Mouse (Mus musculus) urinary bladder, adult 18-20 months (tissue): ENCODE data around the gene Ppp1r36.
"Not testable (repeated sequence)": the region's sequence is repeated elsewhere in the genome, so short reads cannot be mapped to it uniquely, and the experiment has no call there.

Experiments used
- DNase-seq, 2 experiments: peaks; one replicate each; pipeline ENCODE4 v3.0.0; 2022; ENCODE audit warnings: low spot score in 2 of 2, mixed read lengths in 2 of 2

Ppp1r36 gene

DNA sequence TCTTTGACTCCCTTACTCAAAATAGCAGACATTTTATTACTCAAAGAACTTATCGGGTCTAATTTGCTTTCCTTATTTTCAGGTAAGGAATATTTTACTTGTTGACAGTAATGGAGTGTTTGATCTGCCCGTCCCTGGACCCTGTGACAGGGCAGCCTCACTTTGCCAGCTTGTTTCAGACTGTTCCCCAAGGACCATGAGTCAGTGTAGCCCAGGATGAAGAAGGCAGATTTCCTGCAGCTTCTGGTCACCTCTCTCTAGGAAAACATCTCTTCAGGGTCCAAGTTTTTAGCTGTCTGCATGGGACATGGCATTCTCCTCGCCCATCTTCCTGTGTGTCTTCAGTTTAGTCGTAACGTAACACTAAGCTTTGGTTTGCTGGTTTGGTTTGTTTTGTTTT lies 20.1 kb upstream of the Ppp1r36 start:
- DNase-seq, result no peak

DNA sequence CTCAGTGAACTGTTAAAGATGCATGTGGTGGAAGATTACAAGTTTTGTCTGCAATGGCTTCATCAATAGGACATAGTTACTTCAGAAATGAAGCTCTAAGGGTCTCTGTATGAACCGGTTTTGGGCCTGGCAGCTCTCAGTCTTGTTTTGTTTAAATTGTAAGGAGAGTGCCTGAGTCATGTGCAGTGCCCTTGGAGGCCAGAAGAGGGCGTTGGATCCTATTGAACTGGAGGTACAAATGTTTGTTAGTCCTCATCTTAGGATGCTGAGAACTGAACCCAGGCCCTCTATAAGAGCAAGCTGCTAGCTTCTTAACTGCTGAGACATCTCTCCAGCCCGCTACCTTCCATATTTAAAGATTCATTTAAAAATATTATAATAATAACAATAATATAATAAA lies 15.7 kb upstream of the Ppp1r36 start:
- DNase-seq, result no peak

DNA sequence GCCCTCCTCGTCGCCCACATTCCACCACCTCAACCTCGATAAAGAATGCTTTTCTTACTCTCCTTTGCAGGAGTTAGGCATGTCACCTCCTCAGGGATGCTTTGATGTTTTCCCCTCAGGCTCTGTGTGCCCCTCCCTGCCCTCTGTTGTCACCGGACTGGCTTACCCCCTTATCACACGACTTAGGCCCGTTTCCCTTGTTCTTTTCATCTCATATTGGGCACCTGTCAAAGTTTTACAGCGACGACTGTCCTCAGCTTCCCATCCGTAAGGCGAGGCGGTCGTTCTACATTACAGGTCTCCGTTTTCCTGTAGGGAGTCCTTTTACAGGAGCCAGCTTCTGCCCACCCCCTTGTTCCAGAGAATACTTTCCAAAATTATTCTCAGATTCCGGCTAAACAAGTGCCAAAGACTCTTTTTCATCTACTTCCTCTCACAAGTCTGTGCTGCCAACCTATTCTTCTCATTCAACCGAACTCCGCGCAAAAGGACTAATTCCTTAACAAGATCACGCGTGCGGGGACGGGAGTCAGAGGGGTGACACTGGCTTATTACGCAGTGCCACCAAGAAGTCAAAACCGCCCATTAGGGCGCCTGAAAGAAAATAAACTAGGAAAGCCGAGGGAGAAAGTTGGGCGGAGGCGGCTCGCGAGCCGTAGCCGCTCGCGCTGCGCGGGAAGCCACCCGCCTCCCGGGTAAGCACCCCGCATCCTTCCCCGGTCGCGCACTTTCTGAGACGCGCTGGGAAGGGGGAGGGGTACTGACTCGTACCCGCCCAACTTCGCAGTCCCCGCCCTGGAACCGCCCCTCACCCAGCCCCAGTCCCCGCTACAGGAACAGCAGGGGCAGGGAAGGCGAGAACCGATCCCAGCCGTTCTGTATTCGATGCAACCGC lies 14.1 kb upstream of the Ppp1r36 start:
- DNase-seq, result no peak

DNA sequence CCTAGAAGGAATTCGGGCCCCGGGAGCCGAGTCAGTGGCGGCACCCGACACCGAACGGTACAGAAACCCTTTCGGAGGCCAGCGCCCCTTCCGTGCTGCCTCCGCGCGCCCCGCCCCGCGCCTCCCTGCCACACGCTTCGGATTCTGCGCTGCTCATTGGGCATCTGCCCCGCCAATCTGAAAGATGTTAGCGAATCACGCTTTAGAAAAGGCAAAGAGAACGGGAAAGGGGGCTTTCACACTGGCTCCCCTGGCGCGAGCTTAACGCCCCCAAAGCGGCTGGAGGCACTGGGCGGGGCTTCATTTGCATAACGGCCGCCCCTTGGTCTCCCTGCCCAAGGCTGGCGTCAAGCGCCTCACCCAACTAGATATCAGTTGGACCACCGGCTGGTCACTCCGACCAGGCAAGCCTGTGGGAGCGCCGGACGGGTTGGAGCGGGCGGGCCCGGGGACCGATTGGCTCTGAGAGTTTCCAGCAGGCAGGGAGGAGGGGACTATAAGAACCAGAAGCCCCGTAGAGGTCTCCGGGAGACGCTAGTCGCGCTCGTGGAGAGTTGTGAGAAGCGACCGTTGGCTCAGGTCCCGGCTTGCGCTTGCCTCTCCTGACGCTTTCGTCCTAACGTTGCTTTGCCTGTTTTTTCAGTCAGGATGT lies 13.3 kb upstream of the Ppp1r36 start, which contains the start of gene Hspa2:
Hspa2 (plus strand) TSS at position 291 of the 652 bp plus-strand sequence.
- peak; percentile 100 for DNase-seq

DNA sequence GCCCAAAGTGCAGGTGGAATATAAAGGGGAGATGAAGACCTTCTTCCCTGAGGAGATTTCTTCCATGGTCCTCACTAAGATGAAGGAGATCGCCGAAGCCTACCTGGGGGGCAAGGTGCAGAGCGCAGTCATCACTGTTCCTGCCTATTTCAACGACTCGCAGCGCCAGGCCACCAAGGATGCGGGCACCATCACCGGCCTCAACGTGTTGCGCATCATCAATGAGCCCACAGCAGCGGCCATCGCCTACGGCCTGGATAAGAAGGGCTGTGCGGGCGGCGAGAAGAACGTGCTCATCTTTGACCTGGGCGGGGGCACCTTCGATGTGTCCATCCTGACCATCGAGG lies 12.5 kb upstream of the Ppp1r36 start:
- DNase-seq, result peak in 1 of 2 experiments; percentile 24

DNA sequence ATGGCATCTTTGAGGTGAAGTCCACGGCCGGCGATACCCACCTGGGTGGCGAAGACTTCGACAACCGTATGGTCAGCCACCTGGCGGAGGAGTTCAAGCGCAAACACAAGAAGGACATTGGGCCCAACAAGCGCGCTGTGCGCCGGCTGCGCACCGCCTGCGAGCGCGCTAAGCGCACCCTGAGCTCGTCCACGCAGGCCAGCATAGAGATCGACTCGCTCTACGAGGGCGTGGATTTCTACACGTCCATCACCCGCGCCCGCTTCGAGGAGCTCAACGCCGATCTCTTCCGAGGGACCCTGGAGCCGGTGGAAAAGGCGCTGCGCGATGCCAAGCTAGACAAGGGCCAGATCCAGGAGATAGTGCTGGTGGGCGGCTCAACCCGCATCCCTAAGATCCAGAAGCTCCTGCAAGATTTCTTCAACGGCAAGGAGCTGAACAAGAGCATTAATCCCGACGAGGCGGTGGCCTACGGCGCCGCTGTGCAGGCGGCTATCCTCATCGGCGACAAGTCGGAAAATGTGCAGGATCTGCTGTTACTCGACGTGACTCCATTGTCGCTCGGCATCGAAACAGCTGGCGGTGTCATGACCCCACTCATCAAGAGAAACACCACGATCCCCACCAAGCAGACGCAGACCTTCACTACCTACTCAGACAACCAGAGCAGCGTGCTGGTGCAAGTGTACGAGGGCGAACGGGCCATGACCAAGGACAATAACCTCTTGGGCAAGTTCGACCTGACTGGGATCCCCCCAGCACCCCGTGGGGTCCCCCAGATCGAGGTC lies 12.0 kb upstream of the Ppp1r36 start:
- peak; percentile 1 to 50 for DNase-seq

DNA sequence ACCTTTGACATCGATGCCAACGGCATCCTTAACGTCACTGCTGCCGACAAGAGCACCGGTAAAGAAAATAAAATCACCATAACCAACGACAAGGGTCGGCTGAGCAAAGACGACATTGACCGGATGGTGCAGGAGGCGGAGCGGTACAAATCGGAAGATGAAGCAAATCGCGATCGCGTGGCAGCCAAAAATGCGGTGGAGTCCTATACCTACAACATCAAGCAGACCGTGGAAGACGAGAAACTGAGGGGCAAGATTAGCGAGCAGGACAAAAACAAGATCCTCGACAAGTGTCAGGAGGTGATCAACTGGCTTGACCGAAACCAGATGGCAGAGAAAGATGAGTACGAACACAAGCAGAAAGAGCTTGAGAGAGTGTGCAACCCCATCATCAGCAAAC lies 11.4 kb upstream of the Ppp1r36 start:
- DNase-seq, result peak in 1 of 2 experiments; percentile 3

DNA sequence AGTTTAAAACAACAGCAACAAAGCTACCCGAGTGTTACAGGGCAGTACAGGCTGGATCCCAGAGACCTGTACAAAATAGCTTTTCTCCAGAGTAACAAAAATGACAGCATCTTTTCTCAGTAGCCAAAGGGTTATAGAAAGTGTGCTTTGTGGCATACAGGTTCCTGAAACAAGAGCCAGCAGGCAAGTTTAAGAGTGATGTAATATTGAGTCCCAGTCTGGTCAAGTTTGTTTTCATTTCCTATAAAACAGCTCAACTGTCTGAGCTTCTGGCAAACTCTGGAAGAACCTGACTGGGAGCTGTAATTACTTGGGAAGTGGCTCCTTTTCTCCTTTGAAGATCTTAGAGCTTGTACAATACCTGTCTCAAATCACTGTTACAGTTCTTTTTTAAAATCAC lies 10.2 kb upstream of the Ppp1r36 start:
- no peak for DNase-seq

DNA sequence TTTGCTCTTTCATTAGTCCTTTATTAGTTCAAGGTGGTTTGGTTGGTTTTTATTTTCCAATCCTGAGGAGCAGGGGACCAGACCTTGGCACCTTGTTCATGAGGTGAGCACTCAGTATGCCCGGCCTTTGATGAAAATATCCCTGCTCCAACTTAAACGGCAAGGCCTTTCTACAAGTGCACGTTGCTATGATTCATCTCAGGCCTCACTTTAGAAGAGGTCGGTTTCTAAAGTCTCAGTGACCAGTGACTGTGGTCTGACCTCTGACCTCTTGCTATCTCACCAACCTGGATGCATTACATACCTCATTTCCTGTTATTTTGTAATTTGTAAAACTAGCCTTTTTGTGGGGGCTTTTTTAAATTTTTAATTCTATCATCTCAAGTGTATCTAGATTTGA lies 8.2 kb upstream of the Ppp1r36 start:
- no peak for DNase-seq

DNA sequence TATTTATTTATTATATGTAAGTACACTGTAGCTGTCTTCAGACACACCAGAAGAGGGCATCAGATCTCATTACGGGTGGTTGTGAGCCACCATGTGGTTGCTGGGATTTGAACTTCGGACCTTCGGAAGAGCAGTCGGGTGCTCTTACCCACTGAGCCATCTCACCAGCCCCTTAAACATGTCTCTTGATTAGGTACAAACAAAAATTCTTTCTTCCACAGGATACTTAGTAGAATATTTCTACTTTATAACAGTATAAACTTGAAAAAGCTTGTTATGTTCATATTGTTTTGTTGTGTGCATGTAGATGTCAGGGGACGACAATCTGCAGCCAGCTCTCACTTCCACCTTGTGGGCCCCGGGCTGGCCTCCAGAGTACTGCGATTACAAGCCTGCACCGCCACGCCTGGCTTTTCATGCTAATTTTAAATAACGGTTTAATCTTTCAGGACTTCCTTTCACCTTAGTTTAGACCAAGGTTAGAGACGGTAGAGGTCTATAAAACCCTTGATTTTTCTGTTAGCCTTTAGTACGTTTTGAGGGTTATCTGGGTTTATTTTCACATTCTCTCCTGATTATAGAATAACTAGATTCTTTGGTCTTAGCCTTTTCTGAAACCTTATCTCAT lies 1.8 kb upstream of the Ppp1r36 start:
- DNase-seq, result no peak

DNA sequence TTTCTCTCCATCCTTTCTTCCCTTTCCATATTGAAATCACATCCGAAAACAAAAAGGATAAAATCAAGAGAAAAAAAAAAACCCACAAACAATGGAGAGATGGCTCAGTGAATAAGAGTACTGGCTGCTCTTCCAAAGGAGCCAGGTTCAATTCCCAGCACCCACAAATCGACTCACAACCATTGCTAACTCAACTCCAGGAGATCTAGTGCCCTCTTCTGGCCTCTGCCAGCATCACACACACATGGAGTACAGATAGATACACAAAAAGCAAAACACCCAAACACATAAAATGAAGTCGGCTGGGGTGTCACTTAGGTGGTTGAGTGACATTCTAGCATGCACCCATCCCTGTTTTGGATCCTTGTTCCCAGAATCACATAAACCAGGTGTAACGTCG lies 1.0 kb downstream of the Ppp1r36 start:
- DNase-seq, result no peak

DNA sequence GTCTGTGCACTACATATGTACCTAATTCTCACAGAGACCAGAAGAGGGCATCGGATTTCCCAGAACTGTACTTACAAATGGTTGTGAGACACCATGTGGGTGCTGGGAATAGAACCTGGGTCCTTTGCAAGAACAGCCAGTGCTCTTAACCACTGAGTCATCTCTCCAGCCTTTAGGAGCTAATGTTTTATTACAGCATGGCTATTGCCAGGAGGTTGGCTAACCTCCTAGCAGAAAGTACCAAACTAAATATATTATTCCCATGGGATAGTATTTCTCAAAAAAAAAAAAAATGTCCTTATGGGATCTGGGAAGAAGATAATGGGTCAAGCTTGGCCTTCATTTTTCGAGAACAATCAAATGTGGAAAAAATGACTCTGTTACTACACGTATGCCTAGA lies 7.9 kb downstream of the Ppp1r36 start:
- DNase-seq, result no peak

DNA sequence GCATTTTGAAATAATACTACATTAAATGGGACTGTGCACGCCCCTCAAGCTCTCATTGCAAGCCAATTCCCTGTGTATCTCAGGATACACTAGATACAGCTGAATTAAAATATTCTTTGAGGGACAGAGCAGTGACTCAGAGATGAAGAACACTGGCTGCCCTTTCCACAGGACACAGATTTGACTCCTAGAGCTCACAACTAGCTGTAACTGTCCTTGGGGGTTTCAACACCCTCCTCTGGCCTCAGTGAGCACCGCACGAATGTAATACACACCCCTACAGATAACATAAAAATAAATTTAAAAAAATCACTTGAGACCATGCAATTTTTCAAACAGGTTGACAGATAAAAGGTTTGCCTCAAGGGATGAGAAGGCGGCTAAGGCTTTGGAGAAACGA lies 10.2 kb downstream of the Ppp1r36 start:
- DNase-seq, result no peak

DNA sequence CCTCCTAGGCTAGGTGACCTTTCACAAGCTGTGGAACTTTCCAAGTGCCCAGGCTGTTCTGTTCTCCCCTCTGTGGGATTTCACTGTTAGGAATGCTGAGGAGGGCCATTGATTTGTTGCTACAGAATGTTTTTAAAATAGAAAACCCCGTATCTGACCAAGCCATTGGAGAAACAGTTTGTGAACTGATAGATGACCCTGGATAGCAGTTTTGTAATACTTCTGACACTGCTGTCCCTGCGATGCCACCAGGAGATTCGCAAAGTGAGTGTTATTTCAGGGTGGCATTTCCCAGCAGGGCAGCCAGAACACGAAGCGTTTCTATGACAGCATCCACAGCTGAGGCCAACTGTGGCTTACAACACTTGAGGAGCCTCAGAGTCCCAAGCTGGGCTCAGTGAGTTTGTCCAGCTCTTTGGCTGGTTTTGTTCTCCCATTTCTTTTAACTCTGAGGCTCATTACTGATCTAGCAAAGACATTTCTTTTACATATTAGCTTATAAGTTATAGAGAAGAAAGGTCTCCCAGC lies 13.6 kb downstream of the Ppp1r36 start:
- DNase-seq, result no peak

DNA sequence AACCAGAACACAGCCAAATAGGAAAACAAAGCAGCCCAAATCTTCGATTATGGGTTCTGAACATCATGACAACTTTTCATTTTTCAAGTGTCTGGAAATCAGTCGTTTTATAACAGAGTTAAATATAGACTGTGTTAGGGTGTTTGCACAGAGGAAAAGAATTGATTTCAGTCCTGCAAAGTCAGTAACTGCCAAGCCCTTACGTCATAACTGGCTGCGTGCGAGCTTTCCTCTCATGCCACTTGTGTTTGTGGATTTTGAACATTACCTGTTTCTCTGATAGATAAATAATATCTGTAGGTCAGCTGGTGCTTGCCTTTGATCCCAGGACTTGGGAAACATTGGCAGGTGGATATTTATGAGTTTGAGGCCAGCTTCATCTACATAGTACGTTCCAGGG lies 14.1 kb downstream of the Ppp1r36 start:
- no peak for DNase-seq

DNA sequence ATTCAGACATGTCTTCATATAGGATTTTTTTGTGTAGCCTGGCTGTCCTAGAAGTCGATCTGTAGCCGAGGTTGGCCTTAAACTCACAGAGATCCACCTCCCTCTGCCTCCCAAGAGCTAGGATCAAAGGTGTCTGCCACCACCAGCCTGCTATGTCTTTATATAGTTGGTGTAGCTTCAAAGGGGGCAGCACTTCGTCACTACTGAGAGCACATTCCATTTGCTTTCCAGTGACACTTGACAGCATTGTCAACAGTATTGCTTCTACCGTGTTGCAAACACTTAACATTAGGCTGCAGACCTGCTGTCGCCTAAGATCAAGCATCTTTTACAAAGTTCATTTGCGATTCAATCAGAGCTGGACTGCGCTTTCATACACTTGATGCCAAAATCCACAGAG lies 16.8 kb downstream of the Ppp1r36 start:
- DNase-seq, result no peak

DNA sequence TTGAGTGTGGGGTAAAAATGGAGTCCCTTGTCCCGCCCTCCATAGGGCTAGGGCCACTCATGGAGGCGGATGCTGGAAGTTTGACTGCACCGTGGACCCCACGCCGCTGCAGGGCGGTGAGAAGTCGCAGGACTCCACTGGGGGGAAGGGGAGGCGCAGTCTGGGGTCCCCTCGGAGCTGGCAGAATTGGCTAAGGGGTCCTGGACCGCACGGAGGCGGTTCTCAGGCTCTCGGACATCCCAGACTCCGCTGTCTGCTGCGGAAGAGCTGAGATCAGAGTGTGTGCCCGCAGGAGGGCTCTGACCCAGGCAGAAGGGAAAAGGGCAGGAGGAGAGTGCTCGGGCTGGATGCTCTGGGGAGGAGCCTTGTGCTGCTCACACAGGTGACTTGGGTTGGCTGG lies 17.7 kb downstream of the Ppp1r36 start:
- no peak for DNase-seq

DNA sequence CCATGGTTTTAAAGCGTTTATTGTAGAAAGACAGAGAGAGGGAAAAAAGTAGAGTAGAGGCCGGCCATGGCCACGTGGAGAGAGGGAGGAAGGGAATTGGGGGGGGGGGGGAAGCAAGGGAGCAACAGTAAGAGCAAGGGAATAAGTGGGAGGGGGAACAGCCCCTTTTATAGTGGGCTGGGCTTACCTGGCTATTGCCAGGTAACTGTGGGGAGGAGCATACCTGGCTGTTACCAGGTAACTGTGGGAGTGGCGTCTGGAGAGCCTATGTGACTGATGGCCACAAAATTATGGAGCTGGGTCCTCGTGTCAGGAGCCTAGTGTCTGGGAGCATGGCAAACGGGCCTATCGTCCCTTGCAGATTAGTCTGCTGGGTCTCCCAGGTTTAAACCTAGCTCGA lies 18.2 kb downstream of the Ppp1r36 start:
- no peak for DNase-seq

DNA sequence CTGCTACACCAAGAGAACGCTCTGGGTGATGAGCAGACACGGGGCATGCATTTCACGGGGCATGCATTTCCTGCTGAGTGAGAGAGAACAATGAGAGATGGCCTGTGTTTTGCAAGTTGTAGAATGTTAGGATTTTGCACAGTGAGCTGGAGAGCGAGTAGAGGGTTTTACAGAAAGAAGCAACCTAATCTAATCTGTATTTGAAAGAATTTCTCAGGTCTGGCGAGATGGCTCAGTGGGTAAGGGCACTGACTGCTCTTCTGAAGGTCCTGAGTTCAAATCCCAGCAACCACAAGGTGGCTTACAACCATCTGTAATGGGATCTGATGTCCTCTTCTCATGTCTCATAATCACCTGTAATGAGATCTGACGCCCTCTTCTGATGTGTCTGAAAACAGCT lies 26.1 kb downstream of the Ppp1r36 start:
- DNase-seq, result not testable (repeated sequence)

DNA sequence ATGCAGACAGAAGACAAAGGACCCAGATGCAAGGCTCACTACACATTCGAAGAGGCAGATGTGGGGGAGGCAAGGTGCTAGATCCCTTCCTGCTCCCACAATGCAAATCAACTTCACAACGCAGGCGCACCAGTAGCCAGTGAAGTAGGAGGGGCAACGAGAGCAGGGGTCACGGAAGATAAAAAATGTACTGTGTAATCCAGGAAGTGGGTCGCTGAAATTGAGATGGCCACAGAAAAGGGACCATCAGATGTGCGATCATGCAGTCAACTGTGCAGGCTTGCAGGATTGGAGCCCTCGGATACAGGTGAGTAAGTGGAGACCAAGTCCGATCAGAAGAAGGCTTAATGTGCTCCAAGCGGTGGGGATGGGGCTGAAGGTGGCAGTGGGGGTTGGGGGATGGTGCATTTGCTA lies 27.0 kb downstream of the Ppp1r36 start:
- no peak for DNase-seq

DNA sequence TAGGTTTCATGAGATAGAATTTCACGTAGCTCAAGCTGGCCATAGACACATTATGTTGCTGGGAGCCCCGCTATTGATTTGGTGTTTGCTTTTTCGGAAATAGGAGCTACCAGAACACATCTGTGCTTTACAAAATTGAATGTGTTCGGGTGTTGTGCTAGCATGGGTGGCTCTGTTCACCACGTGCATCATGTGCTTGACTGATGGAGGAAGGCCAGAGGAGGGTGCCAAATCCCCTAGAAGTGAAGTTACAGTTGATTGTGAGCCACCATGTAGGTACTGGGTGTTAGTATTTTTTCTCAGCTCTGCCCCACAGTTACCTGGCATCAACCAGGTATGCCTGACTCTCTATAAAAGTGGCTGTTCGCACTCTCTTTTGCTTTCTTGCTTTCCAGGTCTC lies 27.5 kb downstream of the Ppp1r36 start:
- DNase-seq, result no peak

DNA sequence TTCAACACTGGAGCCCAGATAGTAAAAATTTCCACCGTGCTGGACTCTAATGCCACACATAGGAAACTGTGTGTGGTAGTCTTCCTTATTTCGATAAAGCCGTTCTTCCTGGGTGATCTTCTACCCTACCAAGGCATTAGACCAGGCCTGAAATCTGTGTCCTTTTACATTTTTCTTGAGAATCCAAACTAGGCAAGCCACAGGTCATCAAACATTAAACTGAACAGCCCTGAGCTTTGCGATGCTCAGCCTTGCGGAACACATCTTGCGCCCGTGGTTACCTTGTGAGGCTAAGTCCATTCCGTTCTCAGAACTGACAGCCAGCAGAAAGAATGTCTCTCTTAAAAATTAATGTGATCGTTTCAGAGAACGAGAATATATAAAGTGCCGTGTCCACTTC lies 28.9 kb downstream of the Ppp1r36 start:
- no peak for DNase-seq
